Mouse (Mus musculus) erythroblast, embryonic 14.5 days (primary cell): ENCODE results near the gene Atad5.

Experiments
- GATA1 ChIP-seq: IDR thresholded peaks from 2 replicates; pipeline ENCODE4 v1.6.1; 2012; ENCODE audit warnings: low read length, inconsistent platforms, mixed read lengths
- TAL1 ChIP-seq: IDR thresholded peaks from 3 replicates; pipeline ENCODE4 v1.6.1; 2012; ENCODE audit warnings: low read length, inconsistent platforms, mixed read lengths

DNA sequence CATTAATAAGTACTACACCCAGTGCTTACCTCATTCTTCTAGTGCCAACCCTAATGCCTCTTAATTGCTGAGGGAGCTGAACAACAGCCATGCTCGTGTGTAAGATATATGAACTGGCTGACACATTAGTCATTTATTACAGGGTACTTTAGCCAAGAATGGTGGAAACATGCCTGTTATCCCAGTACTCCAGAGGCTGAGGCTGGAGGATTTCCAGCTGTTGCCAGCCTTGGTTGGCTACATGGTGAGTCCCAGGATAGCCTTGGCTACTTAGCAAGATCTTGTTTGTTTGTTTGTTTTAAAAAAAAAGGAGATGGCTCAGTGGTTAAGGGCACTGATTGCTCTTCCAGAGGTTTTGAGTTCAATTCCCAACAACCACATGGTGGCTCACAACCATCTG lies 10.4 kb upstream of the Atad5 start:
- TF ChIP-seq TAL1 (no peak), GATA1 (no peak)
